ENCODE assay signal across 1 mouse cellular context in the genomic region with DNA sequence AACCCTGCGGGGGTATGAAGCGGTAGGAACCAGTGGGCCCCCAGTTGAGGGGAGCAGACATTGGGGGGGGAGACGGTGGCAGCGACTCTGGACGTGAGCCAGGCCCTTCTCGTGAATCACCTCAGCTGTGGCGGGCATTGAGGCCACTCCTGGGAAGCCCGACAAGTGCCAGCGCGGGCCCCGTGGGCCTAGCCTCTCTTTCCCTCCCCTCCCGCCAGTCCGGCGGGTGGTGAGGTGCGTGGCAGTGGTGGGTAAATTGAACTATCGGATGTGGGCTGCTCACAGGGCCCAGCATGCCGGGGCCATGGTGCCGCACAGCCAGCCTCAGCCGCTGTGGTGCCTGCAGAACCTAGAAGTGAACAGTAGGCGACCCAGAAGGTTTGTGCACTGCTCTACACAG.
TF ChIP-seq lines count a peak whose summit lies in the region.

No protein-coding gene starts in this region.

TF ChIP-seq in ES-E14, 5 proteins besides CTCF, POLR2A, EP300 and RAD21 (continued from another document):
- TF ChIP-seq MAFK (IDR thresholded peaks at IDR 0.05; ENCODE audit: insufficient read depth, low read depth, low read length) = no peak
- no peak for TF ChIP-seq ZC3H11A (IDR thresholded peaks at IDR 0.05; ENCODE audit: borderline replicate concordance, low read depth, low read length)
